Mouse (Mus musculus) embryonic fibroblast, embryonic 13.5 days (primary cell): ENCODE measurements around the gene Aco2.

Experiments used
- CTCF ChIP-seq: IDR thresholded peaks from 2 replicates; pipeline ENCODE4 v1.5.1; 2011; ENCODE audit warnings: mild to moderate bottlenecking, control low read depth, low read length, moderate library complexity, borderline replicate concordance; ENCODE audit not compliant: insufficient read depth
- POLR2A ChIP-seq: IDR thresholded peaks from 2 replicates; pipeline ENCODE4 v1.6.1; 2011; ENCODE audit warnings: low read depth, mild to moderate bottlenecking, control low read depth, low read length, moderate library complexity

DNA sequence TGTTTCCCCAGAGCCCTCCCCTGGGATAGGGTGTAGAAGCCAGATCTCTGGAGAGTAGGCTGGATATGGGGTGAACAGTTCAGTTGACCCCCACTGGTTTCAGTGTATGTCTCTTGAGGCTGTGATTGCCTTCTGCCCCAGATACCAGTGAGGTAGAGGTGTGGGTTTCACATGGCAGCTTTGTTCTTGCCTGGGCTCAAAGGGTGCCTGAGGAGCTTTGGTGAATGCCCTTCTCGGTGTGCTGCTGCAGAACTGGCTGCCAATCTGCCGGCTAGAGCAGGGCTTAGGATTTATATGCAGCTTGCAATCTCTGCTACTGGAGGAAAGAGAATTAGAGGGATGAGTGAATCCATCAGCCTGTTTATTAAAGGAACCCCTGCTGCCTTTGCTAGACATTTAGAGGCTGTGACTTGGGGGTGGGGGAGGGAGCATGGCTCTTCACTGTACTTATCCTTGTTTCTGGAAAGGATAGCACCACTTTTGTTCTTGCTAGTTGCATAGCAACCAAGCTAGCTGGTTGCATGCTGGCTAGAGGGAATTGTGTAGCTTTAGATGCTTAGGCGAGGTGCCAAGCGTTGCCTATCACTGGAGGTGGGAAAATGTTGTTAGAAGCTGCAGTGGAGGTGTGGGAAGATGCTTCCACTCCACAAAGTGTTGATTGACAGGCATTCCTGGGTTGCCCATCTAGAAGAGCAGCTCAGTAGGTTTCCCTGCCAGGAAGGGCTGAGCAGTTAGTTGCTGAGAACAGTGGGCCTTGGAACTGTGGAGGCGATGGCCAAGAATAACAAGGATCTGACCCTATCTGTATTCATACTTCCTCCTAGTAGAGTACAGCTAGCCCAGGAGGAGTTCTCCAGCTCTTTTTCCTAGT, 7.7 kb downstream of the Aco2 start:
- TF ChIP-seq CTCF (no peak), POLR2A (no peak)
